Mouse (Mus musculus) midbrain, postnatal 0 days (tissue): ENCODE data around the gene Zfp366. TPM values are rescaled to one million over a fixed set of nuclear protein-coding genes. Genes with fewer than 3 reads are reported as not detected.

ENCODE experiments used
- ATAC-seq: fragments of 200-750 bp; cut with Nextera tagmentation; 2 replicates; pipeline ENCODE4 v1.8.0; 2017; ENCODE audit warnings: moderate number of reproducible peaks, mild to moderate bottlenecking, moderate TSS enrichment, moderate library complexity; ENCODE audit not compliant: low FRiP score
- DNase-seq: peaks from one replicate; pipeline ENCODE4 v3.0.0-alpha.2; 2015; ENCODE audit warnings: low spot score
- H3K27ac ChIP-seq: fragments of 300-500 bp; sonication (generic); 2 replicates; pipeline ENCODE4 v1.5.1; 2014; ENCODE audit warnings: low read depth, mild to moderate bottlenecking, low read length, mixed read lengths
- H3K27me3 ChIP-seq: fragments of 300-500 bp; sonication (generic); 2 replicates; pipeline ENCODE4 v1.6.1; 2014; ENCODE audit warnings: low read length, control low read depth, mixed read lengths; ENCODE audit not compliant: insufficient read depth
- H3K36me3 ChIP-seq: fragments of 300-500 bp; sonication (generic); 2 replicates; pipeline ENCODE4 v1.6.1; 2014; ENCODE audit warnings: low read length, control low read depth, mixed read lengths; ENCODE audit not compliant: insufficient read depth
- H3K4me1 ChIP-seq: fragments of 300-500 bp; sonication (generic); 2 replicates; pipeline ENCODE4 v1.6.1; 2014; ENCODE audit warnings: mild to moderate bottlenecking, control low read depth, antibody characterized with exemption, low read length, mixed read lengths; ENCODE audit not compliant: insufficient read depth
- H3K4me2 ChIP-seq: fragments of 300-500 bp; sonication (generic); 2 replicates; pipeline ENCODE4 v1.6.1; 2014; ENCODE audit warnings: low read depth, mild to moderate bottlenecking, low read length, mixed read lengths; ENCODE audit not compliant: poor library complexity, severe bottlenecking
- H3K4me3 ChIP-seq: fragments of 300-500 bp; sonication (generic); 2 replicates; pipeline ENCODE4 v1.5.1; 2014; ENCODE audit warnings: low read depth, mild to moderate bottlenecking, low read length, moderate library complexity
- H3K9ac ChIP-seq: fragments of 300-500 bp; sonication (generic); replicated peaks from 2 replicates; pipeline ENCODE4 v1.6.1; 2014; ENCODE audit warnings: mild to moderate bottlenecking, low read length, moderate library complexity, mixed read lengths; ENCODE audit not compliant: poor library complexity, severe bottlenecking
- H3K9me3 ChIP-seq: fragments of 300-500 bp; sonication (generic); 2 replicates; pipeline ENCODE4 v1.6.1; 2016; ENCODE audit warnings: low read length, control low read depth
- CTCF ChIP-seq: IDR thresholded peaks from 2 replicates; pipeline ENCODE4 v1.5.1; 2016; ENCODE audit warnings: antibody characterized with exemption, mild to moderate bottlenecking
- WGBS: fragments of 180-500 bp; shearing (Covaris S2); extraction: QIAGEN DNeasy Blood & Tissue Kit; methylation state at CpG from one replicate; pipeline ENCODE4 v1.1.7; 2014; 5-methylcytosine and 5-hydroxymethylcytosine counted together
- polyA plus RNA-seq: library from polyadenylated mRNA; unstranded; fragments of >200 nt; fragmentation: Nextera tagmentation; extraction: Ambion mirVana; gene quantifications from 2 replicates; pipeline ENCODE4 v1.2.1, GENCODE M21; 2015
- total RNA-seq: library from RNA; depleted of rRNA; stranded (reverse); fragments of >200 nt; gene quantifications from 2 replicates; pipeline ENCODE4 v1.2.3, GENCODE M21; 2014

Zfp366 gene
- total and polyA plus RNA-seq, 2 experiments from 2014 or later, result 0.30 to 1.9 TPM

- 90% methylated on average over 3 of the region's 3 CpGs for WGBS
- no peaks in the 10 kb centered on the region for H3K4me1 ChIP-seq
- no peak overlapping the region for H3K9ac ChIP-seq
- no peak overlapping the region for H3K4me2 ChIP-seq
- no peaks in the 10 kb centered on the region for H3K36me3 ChIP-seq
- TF ChIP-seq CTCF, result no peak
- H3K27me3 ChIP-seq, result no peaks in the 10 kb centered on the region
- no peak overlapping the region for H3K27ac ChIP-seq
- ATAC-seq (no peak), DNase-seq (no peak)
- no peaks in the 10 kb centered on the region for H3K9me3 ChIP-seq
- no peak overlapping the region for H3K4me3 ChIP-seq
Observed at GRCm38 (mm10) chr13:99183257-99183895, 1.2 kb upstream of the Zfp366 start.

- Histone ChIP-seq H3K27ac (no peak overlapping the region), H3K9ac (no peak overlapping the region), H3K4me3 (no peak overlapping the region), H3K4me1 (no peaks in the 10 kb centered on the region), H3K9me3 (no peaks in the 10 kb centered on the region), H3K4me2 (no peak overlapping the region), H3K36me3 (no peaks in the 10 kb centered on the region), H3K27me3 (no peaks in the 10 kb centered on the region)
- WGBS, result 84% methylated on average over 10 of the region's 10 CpGs
- DNase-seq (no peak), ATAC-seq (no peak)
- TF ChIP-seq CTCF, result no peak
Observed at GRCm38 (mm10) chr13:99185573-99185972, 950 bp downstream of the Zfp366 start.

GRCm38 (mm10) chr13:99186138-99186853, 1.7 kb downstream of the Zfp366 start:
- H3K4me2 ChIP-seq, result no peak overlapping the region
- no peaks in the 10 kb centered on the region for H3K9me3 ChIP-seq
- ATAC-seq (no peak), DNase-seq (no peak)
- H3K27ac ChIP-seq, result no peak overlapping the region
- H3K9ac ChIP-seq, result no peak overlapping the region
- no peaks in the 10 kb centered on the region for H3K36me3 ChIP-seq
- H3K27me3 ChIP-seq, result no peaks in the 10 kb centered on the region
- H3K4me3 ChIP-seq, result no peak overlapping the region
- WGBS, result 92% methylated on average over 10 of the region's 10 CpGs
- TF ChIP-seq CTCF, result no peak
- H3K4me1 ChIP-seq, result no peaks in the 10 kb centered on the region

GRCm38 (mm10) chr13:99186859-99187258, 2.2 kb downstream of the Zfp366 start:
- H3K9ac ChIP-seq, result no peak overlapping the region
- TF ChIP-seq CTCF, result no peak
- ATAC-seq (no peak), DNase-seq (no peak)
- no peaks in the 10 kb centered on the region; the same call in 1 of the 2 replicates for H3K4me1 ChIP-seq
- H3K27ac ChIP-seq, result no peak overlapping the region
- H3K4me2 ChIP-seq, result no peak overlapping the region
- no peaks in the 10 kb centered on the region for H3K9me3 ChIP-seq
- H3K4me3 ChIP-seq, result no peak overlapping the region
- no peaks in the 10 kb centered on the region for H3K36me3 ChIP-seq
- WGBS, result 83% methylated on average over 7 of the region's 7 CpGs
- H3K27me3 ChIP-seq, result no peaks in the 10 kb centered on the region

- no peak for ATAC-seq
- H3K9ac ChIP-seq, result no peak overlapping the region
- WGBS, result 87% methylated on average over 11 of the region's 11 CpGs
Observed at GRCm38 (mm10) chr13:99187456-99187855, 2.8 kb downstream of the Zfp366 start.

GRCm38 (mm10) chr13:99188625-99189024, 4.0 kb downstream of the Zfp366 start:
- Histone ChIP-seq H3K4me3 (no peak overlapping the region), H3K9me3 (no peaks in the 10 kb centered on the region), H3K4me1 (no peaks in the 10 kb centered on the region; the same call in 1 of the 2 replicates), H3K4me2 (no peak overlapping the region), H3K27me3 (no peaks in the 10 kb centered on the region), H3K27ac (0 out of 2 replicates have a peak overlapping the region, but pooled peaks have one; percentile 34), H3K36me3 (no peaks in the 10 kb centered on the region), H3K9ac (no peak overlapping the region)
- no peak for ATAC-seq
- no peak for TF ChIP-seq CTCF
- 54% methylated on average over 8 of the region's 8 CpGs for WGBS
- peak; percentile 57 for DNase-seq

More at GRCm38 (mm10) chr13:99187456-99187855, 2.8 kb downstream of the Zfp366 start:
- Histone ChIP-seq H3K4me1 (no peaks in the 10 kb centered on the region; the same call in 1 of the 2 replicates), H3K4me3 (no peak overlapping the region), H3K27me3 (no peaks in the 10 kb centered on the region), H3K27ac (no peak overlapping the region), H3K9me3 (no peaks in the 10 kb centered on the region), H3K36me3 (no peaks in the 10 kb centered on the region), H3K4me2 (no peak overlapping the region)
- no peak for TF ChIP-seq CTCF
- DNase-seq, result no peak
